Mouse (Mus musculus) urinary bladder, postnatal 4 days (tissue): ENCODE data around the gene Sec23b.

Experiments used
- DNase-seq, 2 experiments: peaks; one replicate each; pipeline ENCODE4 v3.0.0; 2021 to 2022; ENCODE audit warnings: low spot score in 2 of 2

Gene Sec23b

DNA sequence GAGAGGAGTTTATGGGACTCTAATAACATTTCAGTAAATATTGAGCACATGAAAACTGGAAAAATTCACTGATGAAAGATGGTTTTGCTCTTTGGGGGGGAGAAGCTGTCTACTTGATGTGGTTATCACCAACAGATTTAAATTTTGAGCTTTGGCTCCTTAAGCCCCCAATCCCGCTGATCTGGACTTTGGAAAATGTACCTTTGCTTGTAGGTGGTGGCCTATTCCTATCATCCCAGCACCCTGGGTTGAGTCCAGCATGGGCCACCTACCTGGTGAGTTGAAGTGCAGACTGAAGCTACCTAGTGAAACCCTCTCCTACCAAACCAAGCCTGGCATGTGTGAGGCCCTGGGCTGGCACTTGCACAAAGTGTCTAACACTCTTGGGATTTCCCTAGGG, 45.5 kb downstream of the Sec23b start:
- DNase-seq: no peak

DNA sequence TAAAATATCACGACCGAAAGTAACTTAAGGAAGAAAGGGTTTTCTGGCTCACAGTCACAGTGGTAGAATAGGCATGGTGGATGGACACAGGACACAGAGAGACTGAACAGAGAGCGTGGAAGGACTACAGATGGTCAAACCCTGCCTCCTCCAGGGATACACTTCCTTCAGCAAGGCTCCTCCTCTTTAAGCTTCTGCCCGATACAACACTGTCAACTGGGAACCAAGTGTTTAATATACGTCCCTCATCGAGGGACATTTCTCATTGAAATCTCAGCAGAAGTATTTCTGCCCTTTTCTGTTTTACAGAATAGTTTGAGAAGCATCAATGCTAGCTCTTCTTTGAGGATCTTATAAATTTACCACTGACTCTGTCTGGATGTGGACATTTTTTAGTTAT, 57.9 kb downstream of the Sec23b start:
- DNase-seq: no peak

- DNase-seq: no peak
Measured at GRCm38 (mm10) chr2:144617074-144617874, 61.2 kb downstream of the Sec23b start.

DNA sequence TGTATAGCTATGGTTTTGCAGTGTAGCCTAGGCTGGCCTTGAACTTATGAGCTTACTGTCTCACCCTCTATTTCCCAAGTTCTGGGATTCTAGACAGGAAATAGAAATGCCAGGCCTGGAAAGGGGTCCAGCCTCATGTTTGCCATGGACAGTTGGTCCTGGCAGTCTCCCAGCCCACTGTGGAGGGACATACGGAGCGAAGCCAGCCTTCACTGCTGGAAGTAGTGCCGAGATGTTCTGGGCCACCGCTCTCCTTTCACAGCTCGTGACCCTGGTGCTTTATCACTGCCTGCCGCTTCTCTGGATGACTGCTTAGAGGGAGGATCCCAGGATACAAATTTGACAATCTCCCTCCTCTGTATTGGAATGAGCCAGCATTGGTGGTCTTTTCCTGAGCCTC, 65.5 kb downstream of the Sec23b start:
- no peak for DNase-seq

DNA sequence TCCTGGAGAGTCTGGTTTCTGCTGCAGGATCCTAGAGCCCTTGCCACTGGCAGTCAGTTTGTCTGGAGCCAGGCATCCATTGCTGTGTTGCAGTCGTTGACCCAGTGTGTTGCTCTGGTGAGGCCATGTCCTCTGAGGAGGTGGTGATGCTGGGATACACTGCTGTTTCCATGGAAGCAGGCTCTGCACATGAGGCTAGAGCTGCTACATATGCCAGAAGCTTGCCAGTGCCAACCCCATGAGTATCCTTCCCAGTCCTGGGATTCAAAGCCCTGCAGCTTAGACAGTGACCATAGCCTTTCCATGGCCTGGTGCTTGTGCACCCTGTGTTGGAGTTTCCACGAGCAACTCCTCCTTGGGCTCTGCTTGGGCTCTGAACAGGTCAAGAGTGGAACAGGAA, 77.5 kb downstream of the Sec23b start:
- peak in 1 of 2 experiments; percentile 52 for DNase-seq

DNA sequence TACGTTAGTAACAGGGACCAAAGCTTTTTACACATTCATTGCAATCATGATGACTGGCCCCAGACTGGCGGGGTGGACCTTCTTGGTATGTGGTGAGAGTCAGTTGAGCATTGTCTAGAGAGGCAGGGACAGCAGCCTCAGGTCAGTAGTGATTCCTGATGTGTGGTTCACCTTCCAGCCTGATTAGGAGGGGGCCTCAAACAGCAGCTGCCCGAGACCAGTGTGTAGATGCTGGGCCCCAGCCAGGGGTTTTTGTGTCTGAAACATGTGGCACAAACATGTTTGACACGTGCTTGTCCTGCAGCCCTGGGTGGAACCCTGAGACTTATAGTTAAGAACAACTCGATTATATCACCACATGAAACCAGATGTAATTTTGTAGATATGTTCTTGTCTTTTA, 78.2 kb downstream of the Sec23b start:
- peak in 1 of 2 experiments; percentile 58 for DNase-seq

DNA sequence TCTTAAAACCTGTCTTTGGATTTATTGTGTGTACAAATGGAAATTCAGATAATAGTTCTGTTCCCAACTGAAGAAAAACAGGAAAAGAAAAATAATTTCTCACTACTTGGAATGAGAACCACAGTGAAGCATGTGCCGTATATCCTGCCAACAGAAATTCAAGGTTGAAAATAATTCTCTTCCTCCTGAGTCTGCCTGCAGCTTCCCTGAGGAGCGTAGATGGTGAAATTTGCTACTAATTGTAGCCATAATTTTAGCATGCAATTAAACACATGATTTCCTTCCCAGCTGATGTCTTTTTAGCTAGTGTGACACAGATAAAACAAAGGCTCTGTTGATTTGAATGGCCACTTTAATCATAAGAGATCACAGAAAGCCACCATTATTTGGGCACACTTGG, 78.7 kb downstream of the Sec23b start:
- no peak for DNase-seq

DNA sequence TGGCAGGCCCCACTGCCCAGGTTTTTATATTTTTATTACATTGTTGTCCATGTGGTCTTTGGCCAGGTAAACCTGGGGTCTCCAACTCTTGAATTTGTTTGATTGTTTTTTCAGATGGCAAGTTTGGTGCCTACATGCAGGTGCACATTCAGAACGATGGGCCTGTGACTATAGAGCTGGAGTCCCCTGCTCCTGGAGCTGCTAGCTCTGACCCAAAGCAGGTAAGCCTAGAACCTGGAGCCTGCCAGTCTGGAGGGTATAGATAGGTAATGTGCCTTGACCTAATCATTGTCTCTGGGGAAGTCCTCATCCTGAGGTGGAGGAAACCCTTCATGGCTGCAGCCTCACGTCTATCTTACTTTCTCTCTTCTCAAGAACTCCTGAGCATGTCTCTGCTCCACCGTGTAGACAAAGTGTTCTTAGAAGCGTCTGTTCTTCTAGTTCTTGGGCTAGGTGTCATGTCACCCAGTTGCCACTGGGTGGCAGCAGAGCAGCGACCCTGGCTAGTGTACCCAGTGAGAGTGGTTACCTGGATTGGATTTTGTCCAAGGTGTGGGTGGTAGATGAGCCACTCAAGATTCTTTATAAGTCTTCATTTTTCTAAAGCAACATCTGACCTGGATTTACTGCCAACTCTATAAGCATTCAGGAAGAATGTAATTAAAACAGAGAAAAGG, 79.8 kb downstream of the Sec23b start:
- DNase-seq: peak; percentile 32 to 67

DNA sequence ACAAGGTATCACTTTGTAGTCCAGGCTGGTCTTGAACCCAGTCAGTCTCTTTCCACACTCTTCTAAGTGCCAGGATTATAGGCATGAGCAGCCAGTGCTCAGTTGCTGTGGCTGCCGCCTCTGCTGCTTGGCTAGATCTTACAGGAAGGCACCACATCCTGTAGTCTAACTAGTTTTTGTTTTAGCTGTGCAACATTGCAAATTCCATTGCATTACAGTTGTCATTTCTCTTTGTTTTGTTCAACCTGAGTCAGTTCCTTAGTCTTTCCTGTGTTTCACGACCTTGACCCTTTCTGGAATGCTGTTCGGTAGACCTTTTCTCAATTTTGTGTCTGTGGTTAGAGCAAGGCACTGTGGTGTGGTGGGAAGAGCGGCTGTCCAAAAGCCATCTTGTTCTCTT, 81.2 kb downstream of the Sec23b start:
- DNase-seq: no peak

GRCm38 (mm10) chr2:144637671-144638395, 81.8 kb downstream of the Sec23b start:
- no peak for DNase-seq

DNA sequence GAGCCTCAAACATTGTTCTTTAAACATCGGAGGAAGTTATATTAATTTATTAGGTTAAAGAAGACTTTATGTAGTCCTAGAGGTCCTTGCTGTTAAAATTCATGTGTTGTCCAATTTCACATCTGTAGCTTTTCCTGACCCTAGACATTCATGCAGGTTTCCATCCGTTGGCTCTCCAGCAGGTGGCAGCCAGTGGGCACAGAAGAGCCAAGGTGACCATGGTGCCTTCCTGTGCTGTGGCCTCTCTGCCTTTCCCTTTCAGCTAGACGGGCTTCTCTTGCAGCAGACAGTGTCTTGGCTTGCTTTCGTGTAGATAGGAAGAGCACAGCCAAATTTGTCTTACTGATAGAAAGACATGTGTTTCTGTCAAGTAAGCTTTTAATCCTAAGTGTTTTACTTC, 82.7 kb downstream of the Sec23b start:
- peak in 1 of 2 experiments; percentile 36 for DNase-seq

GRCm38 (mm10) chr2:144640101-144640500, 84.1 kb downstream of the Sec23b start:
- no peak for DNase-seq
